Mouse (Mus musculus) CH12.LX (cell line): Measurements from ENCODE around the gene Bspry.

Source experiments
- CHD2 ChIP-seq: IDR thresholded peaks from 2 replicates; pipeline ENCODE4 v1.6.1; 2011; ENCODE audit warnings: low read length, improper control_type of control experiment
- CTCF ChIP-seq, 2 experiments: IDR thresholded peaks in 1 of 2; conservative IDR thresholded peaks in 1 of 2; 2 replicates each; pipeline ENCODE4 v1.5.1; 2011 to 2012; ENCODE audit warnings: low read depth in 2 of 2, low read length in 2 of 2, improper control_type of control experiment in 1 of 2, inconsistent platforms in 1 of 2, mild to moderate bottlenecking in 1 of 2, moderate library complexity in 1 of 2
- EP300 ChIP-seq: IDR thresholded peaks from 2 replicates; pipeline ENCODE4 v1.6.1; 2011; ENCODE audit warnings: low read length, improper control_type of control experiment
- POLR2A ChIP-seq: IDR thresholded peaks from 2 replicates; pipeline ENCODE4 v1.6.1; 2011; ENCODE audit warnings: low read depth, mild to moderate bottlenecking, improper control_type of control experiment, low read length

DNA sequence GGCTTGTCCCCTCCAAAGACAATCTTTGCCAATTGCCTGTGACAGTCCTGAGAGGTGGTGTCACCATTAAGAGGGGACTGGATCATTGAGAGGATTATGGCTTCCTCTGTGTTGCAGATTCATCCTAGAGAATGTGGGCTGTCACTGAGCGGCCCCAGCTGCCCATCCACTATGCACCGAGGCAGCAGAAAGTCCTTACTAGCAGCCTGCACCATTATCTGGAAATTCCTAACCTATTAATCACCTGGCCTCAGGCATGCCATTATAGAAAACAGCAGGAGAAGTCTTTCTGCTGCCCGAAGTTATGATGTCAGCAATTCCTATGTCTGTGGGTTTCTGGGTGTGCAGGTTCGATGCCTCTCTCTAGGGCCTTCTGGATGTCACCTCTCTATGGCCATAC lies 38.9 kb upstream of the Bspry start:
- TF ChIP-seq CHD2, result no peak
- no peak for TF ChIP-seq CTCF (conservative IDR thresholded peaks at IDR 0.05 in 1 of 2, IDR thresholded peaks at IDR 0.05 in 1 of 2; ENCODE audit: low read depth in 2 of 2, low read length in 2 of 2)
- TF ChIP-seq POLR2A, result no peak
- no peak for TF ChIP-seq EP300
